Mouse (Mus musculus): Measurements from ENCODE around the gene Hbb-bs.
A peak's percentile ranks its signal among the peaks of the same experiment; 100 is the strongest.

GRCm38 (mm10) chr7:103810746-103811145 lies 17.1 kb downstream of the Hbb-bs start:
- TF ChIP-seq CTCF (IDR thresholded peaks at IDR 0.05; ENCODE audit: low read depth): no peak
- TF ChIP-seq EP300 (IDR thresholded peaks at IDR 0.05; ENCODE audit: low read depth): peak; percentile 33
